Mouse (Mus musculus) left cerebral cortex, postnatal 4 days (tissue): ENCODE data around the gene Tnnc2. TPM values are rescaled to one million over a fixed set of nuclear protein-coding genes. Genes with fewer than 3 reads are reported as not detected.
"Not testable (repeated sequence)": the region's sequence is repeated elsewhere in the genome, so short reads cannot be mapped to it uniquely, and the experiment has no call there.

Source experiments
- DNase-seq: peaks from one replicate; pipeline ENCODE4 v3.0.0-alpha.2; 2022
- intact Hi-C: fragments of 180-260 bp; cut with DNase I; formaldehyde crosslinking; loops from one replicate; pipeline ENCODE4 v1.15.1; 2025
- total RNA-seq, 2 experiments: library from RNA; stranded (reverse); gene quantifications; 2 replicates each; pipeline ENCODE4 v1.2.3; 2021

The Tnnc2 gene
- total RNA-seq, 2 experiments from 2014 or later: not detected

- DNase-seq: no peak
- intact Hi-C loops: no loop called here
Observed at GRCm38 (mm10) chr2:164800252-164801004, 20.7 kb upstream of the Tnnc2 start.

- intact Hi-C loops, DNase-seq: not testable (repeated sequence)
Observed at GRCm38 (mm10) chr2:164798554-164798953, 18.8 kb upstream of the Tnnc2 start.

GRCm38 (mm10) chr2:164795868-164796267 is 16.1 kb upstream of the Tnnc2 start:
- intact Hi-C loops: no loop called here
- DNase-seq: no peak

GRCm38 (mm10) chr2:164794293-164794692 is 14.5 kb upstream of the Tnnc2 start:
- DNase-seq: peak; percentile 93
- intact Hi-C loops: no loop called here

- intact Hi-C loops: no loop called here
Observed at GRCm38 (mm10) chr2:164793772-164794171, 14.0 kb upstream of the Tnnc2 start.

GRCm38 (mm10) chr2:164793236-164793635 is 13.5 kb upstream of the Tnnc2 start:
- intact Hi-C loops: no loop called here
- peak; percentile 62 for DNase-seq

More at GRCm38 (mm10) chr2:164793772-164794171, 14.0 kb upstream of the Tnnc2 start:
- DNase-seq: no peak

- intact Hi-C loops: no loop called here
- DNase-seq: no peak
Observed at GRCm38 (mm10) chr2:164792400-164793190, 12.8 kb upstream of the Tnnc2 start.

GRCm38 (mm10) chr2:164791841-164792261 is 12.1 kb upstream of the Tnnc2 start:
- intact Hi-C loops: no loop called here
- peak; percentile 45 for DNase-seq

GRCm38 (mm10) chr2:164790451-164790850 is 10.7 kb upstream of the Tnnc2 start:
- intact Hi-C loops: no loop called here
- no peak for DNase-seq

- no peak for DNase-seq
Observed at GRCm38 (mm10) chr2:164788411-164788810, 8.6 kb upstream of the Tnnc2 start.

GRCm38 (mm10) chr2:164787779-164788178 is 8.0 kb upstream of the Tnnc2 start:
- no peak for DNase-seq
- intact Hi-C loops: no loop called here

More at GRCm38 (mm10) chr2:164788411-164788810, 8.6 kb upstream of the Tnnc2 start:
- intact Hi-C loops: no loop called here

GRCm38 (mm10) chr2:164787032-164787431 is 7.3 kb upstream of the Tnnc2 start:
- DNase-seq: no peak

GRCm38 (mm10) chr2:164786388-164786885 is 6.7 kb upstream of the Tnnc2 start:
- intact Hi-C loops: no loop called here
- no peak for DNase-seq

More at GRCm38 (mm10) chr2:164787032-164787431, 7.3 kb upstream of the Tnnc2 start:
- intact Hi-C loops: no loop called here

- DNase-seq: peak; percentile 82
- intact Hi-C loops: no loop called here
Observed at GRCm38 (mm10) chr2:164785481-164786387, 6.0 kb upstream of the Tnnc2 start, which contains the start of gene Snx21. Snx21 (plus strand) TSS chr2:164785823.

GRCm38 (mm10) chr2:164784869-164785420 is 5.2 kb upstream of the Tnnc2 start:
- no peak for DNase-seq
- intact Hi-C loops: no loop called here

GRCm38 (mm10) chr2:164783926-164784581 is 4.3 kb upstream of the Tnnc2 start:
- intact Hi-C loops: no loop called here
- no peak for DNase-seq

GRCm38 (mm10) chr2:164781876-164782275 is 2.1 kb upstream of the Tnnc2 start:
- no peak for DNase-seq
- intact Hi-C loops: no loop called here

GRCm38 (mm10) chr2:164778809-164779208 is 958 bp downstream of the Tnnc2 start:
- intact Hi-C loops: no loop called here
- DNase-seq: no peak

GRCm38 (mm10) chr2:164778015-164778287 is 1.8 kb downstream of the Tnnc2 start:
- DNase-seq: no peak
- intact Hi-C loops: no loop called here
